Mouse (Mus musculus) hindbrain, embryonic 10.5 days (tissue): Measurements from ENCODE around the gene Casr. TPM values are rescaled to one million over a fixed set of nuclear protein-coding genes. Genes with fewer than 3 reads are reported as not detected.

ENCODE experiments used
- DNase-seq: peaks from one replicate; pipeline ENCODE4 v3.0.0-alpha.2; 2017; ENCODE audit warnings: low spot score
- H3K27ac ChIP-seq: fragments of 300-500 bp; sonication (generic); 2 replicates; pipeline ENCODE4 v1.5.1; 2016; ENCODE audit warnings: mild to moderate bottlenecking, moderate library complexity
- H3K27me3 ChIP-seq: fragments of 300-500 bp; sonication (generic); 2 replicates; pipeline ENCODE4 v1.6.1; 2016; ENCODE audit warnings: mild to moderate bottlenecking; ENCODE audit not compliant: poor library complexity, insufficient read depth, severe bottlenecking
- H3K36me3 ChIP-seq: fragments of 300-500 bp; sonication (generic); 2 replicates; pipeline ENCODE4 v1.6.1; 2016; ENCODE audit warnings: mild to moderate bottlenecking, moderate library complexity
- H3K4me1 ChIP-seq: fragments of 300-500 bp; sonication (generic); replicated peaks from 2 replicates; pipeline ENCODE4 v1.6.1; 2016; ENCODE audit warnings: mild to moderate bottlenecking
- H3K4me3 ChIP-seq: fragments of 300-500 bp; sonication (generic); 2 replicates; pipeline ENCODE4 v1.5.1; 2016; ENCODE audit warnings: mild to moderate bottlenecking, moderate library complexity
- H3K9me3 ChIP-seq: fragments of 300-500 bp; sonication (generic); 2 replicates; pipeline ENCODE4 v1.6.1; 2016; ENCODE audit warnings: mild to moderate bottlenecking, moderate library complexity
- WGBS: fragments of 180-500 bp; shearing (Covaris S2); methylation state at CpG from one replicate; pipeline ENCODE4 v1.1.7; 2016; 5-methylcytosine and 5-hydroxymethylcytosine counted together
- polyA plus RNA-seq: library from polyadenylated mRNA; unstranded; fragments of >200 nt; fragmentation: Nextera tagmentation; extraction: Ambion mirVana; gene quantifications from 2 replicates; pipeline ENCODE4 v1.2.1, GENCODE M21; 2016

Casr gene
- polyA plus RNA-seq, 1 experiment from 2014 or later: 0.04 TPM

- H3K4me1 ChIP-seq: 0 out of 2 replicates have a peak, but pooled peaks cover under 1% of the 10 kb centered on the region
- no peaks in the 10 kb centered on the region for H3K27me3 ChIP-seq
- WGBS: 82% methylated on average over 3 of the region's 3 CpGs
- no peak overlapping the region for H3K27ac ChIP-seq
- no peak for DNase-seq
- H3K4me3 ChIP-seq: no peak overlapping the region
- no peaks in the 10 kb centered on the region for H3K9me3 ChIP-seq
- no peaks in the 10 kb centered on the region for H3K36me3 ChIP-seq
Measured at GRCm38 (mm10) chr16:36465436-36465835, 96.5 kb downstream of the Casr start.

DNA sequence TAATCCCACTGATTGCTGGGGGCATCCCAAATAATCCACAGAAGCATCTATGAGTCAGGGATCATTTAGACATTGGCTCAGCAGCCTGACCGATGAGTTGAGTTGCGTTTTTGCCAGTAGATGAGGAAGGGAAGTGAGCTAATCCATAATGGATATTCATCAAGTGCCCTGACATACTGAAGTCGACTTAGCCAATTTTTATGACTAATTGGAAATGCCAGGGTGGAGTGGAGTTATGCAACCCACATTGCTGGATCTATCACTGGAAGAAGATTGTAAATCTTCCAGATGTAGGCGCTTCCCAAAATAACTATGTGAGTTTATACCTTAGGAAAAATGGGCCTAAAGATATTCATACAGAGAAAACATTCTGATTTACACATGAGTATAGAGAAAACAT, 97.9 kb downstream of the Casr start:
- Histone ChIP-seq H3K9me3 (no peaks in the 10 kb centered on the region), H3K27me3 (no peaks in the 10 kb centered on the region), H3K4me1 (no peaks in the 10 kb centered on the region), H3K27ac (no peak overlapping the region), H3K4me3 (no peak overlapping the region), H3K36me3 (no peaks in the 10 kb centered on the region)
- no peak for DNase-seq
- 91% methylated on average over 4 of the region's 4 CpGs for WGBS

DNA sequence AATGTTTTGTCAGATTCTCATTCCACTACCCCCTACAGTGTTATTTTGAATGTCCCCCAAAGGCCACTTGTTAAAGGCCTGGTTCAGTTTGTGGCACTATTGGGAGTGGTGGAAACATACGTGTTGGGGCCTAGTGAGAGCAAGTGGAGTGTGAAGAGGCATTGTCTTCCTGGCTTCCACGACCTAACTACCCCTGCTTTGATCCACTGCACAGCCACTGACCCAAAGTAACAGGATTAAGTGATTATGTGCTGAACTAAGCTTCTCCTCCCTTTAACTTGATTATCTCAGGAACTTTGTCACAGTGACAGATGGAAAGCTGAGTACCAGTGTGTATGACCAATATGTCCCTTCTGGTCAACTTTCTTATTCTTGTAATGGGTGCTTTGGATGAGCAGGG, 101.5 kb downstream of the Casr start:
- no peak for DNase-seq
- Histone ChIP-seq H3K9me3 (no peaks in the 10 kb centered on the region), H3K4me1 (no peaks in the 10 kb centered on the region), H3K4me3 (no peak overlapping the region), H3K27me3 (no peaks in the 10 kb centered on the region), H3K27ac (no peak overlapping the region), H3K36me3 (no peaks in the 10 kb centered on the region)
- 12% methylated on average over 2 of the region's 2 CpGs for WGBS

DNA sequence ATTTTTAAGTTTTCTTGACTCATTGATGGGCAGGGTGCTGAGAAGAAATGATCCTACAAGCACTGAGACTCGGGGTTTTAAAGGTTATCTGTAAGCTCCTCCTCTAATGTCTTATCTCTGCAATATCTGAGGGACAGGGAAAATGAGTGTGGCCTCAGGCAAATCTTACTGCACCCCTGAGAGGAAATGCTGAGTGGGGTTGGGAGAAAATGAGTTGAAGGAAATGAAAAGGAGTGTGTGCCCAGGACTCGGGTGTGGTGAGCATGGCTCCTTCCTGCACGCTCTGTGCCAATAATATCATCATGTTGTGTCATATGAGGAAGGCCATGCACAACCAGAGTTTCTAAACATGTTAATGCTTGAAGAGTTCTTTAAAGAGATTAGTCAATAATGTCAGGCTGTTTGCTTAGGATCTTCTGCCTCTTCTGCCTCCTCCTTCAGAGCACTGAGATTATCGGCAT, 106.6 kb downstream of the Casr start, which contains the start of gene Stfa3:
Gene Stfa3 (minus strand): TSS at position 51 of the 461 bp plus-strand sequence.
- H3K27me3 ChIP-seq: no peaks in the 10 kb centered on the region
- no peak within 1 kb of the TSS for H3K4me3 ChIP-seq
- no peaks in the 10 kb centered on the region for H3K9me3 ChIP-seq
- DNase-seq: no peak
- no peaks in the 10 kb centered on the region for H3K4me1 ChIP-seq
- H3K36me3 ChIP-seq: no peaks in the 10 kb centered on the region
- 86% methylated on average over 4 of the region's 4 CpGs for WGBS
- no peak within 1 kb of the TSS for H3K27ac ChIP-seq

Other genes with a start within 250 kb of the Casr start
- not detected in 2 replicates for gene BC117090, start 227.8 kb downstream of the Casr start, polyA plus RNA-seq
- gene BC100530, start 194.4 kb downstream of the Casr start, polyA plus RNA-seq: not detected in 2 replicates
- not detected in 2 replicates for gene Stfa2, start 153.7 kb downstream of the Casr start, polyA plus RNA-seq
- not detected in 2 replicates for gene Stfa3, start 106.7 kb downstream of the Casr start, polyA plus RNA-seq
- gene Cd86, start 103.9 kb upstream of the Casr start, polyA plus RNA-seq: 1.2 TPM in 2 replicates
- gene Ildr1, start 131.8 kb upstream of the Casr start, polyA plus RNA-seq: 0.41 and 0.85 TPM in 2 replicates
- 1.7 and 1.8 TPM in 2 replicates for gene Slc15a2, start 222.8 kb upstream of the Casr start, polyA plus RNA-seq